12 mouse cellular contexts compared by ENCODE assay signal in genomic region chr19:26531390-26531789, GRCm38 (mm10).
"Had no signal": no experiment of that assay in that cellular context is flagged by ENCODE, and none has a peak within 500 bp of the region (broad histone marks: within the 10 kb centered on the region; RNA-seq: fewer than 3 reads in every experiment).

No protein-coding gene starts in this region.

- DNase-seq: retina, postnatal 1 day; right cerebral cortex, adult 18-20 months; right cerebral cortex, postnatal 14 days; right cerebral cortex, postnatal 25 days; right cerebral cortex, postnatal 4 days; spleen, adult 18-20 months; thymus, adult 18-20 months; thymus, adult 2 months; thymus, postnatal 14 days; thymus, postnatal 25 days; thymus, postnatal 36 days; thymus, postnatal 4 days had no signal
